In genomic region chr5:110794363-110794762, GRCm38 (mm10) we compare ENCODE assay signal across 28 mouse cellular contexts. TPM values are rescaled to one million over a fixed set of nuclear protein-coding genes. Genes with fewer than 3 reads are reported as not detected.
A peak's percentile ranks its signal among the peaks of the same experiment; 100 is the strongest.
DNase-seq lines count a peak whose midpoint lies in the region; ATAC-seq lines count a peak whose summit lies in the region.
"Had no signal": no experiment of that assay in that cellular context is flagged by ENCODE, and none has a peak within 500 bp of the region (broad histone marks: within the 10 kb centered on the region; RNA-seq: fewer than 3 reads in every experiment).

No protein-coding gene starts in this region.

- H3K9ac ChIP-seq in kidney, embryonic 15.5 days = no peak overlapping the region
- H3K9ac ChIP-seq: embryonic facial prominence, embryonic 13.5 days; forebrain, embryonic 15.5 days; hindbrain, embryonic 15.5 days; limb, embryonic 13.5 days; liver, embryonic 13.5 days; midbrain, embryonic 13.5 days had no signal

- peaks cover 99% of the 10 kb centered on the region for H3K36me3 ChIP-seq in kidney, embryonic 15.5 days

- no peak overlapping the region for H3K4me3 ChIP-seq in kidney, embryonic 15.5 days (replicated peaks)
- H3K4me3 ChIP-seq: embryonic facial prominence, embryonic 13.5 days; forebrain, embryonic 10.5 days; forebrain, embryonic 15.5 days; hindbrain, embryonic 15.5 days; layer of hippocampus, adult 2 months; left cerebral cortex, adult 2 months; limb, embryonic 13.5 days; liver, embryonic 13.5 days; megakaryocyte, embryonic 14.5 days; midbrain, embryonic 13.5 days had no signal

- no peaks in the 10 kb centered on the region for H3K9me3 ChIP-seq in kidney, embryonic 15.5 days (replicated peaks)
- H3K9me3 ChIP-seq: embryonic facial prominence, embryonic 13.5 days; forebrain, embryonic 10.5 days; forebrain, embryonic 15.5 days; hindbrain, embryonic 15.5 days; limb, embryonic 13.5 days; liver, embryonic 13.5 days; megakaryocyte, embryonic 14.5 days; midbrain, embryonic 13.5 days had no signal

- H3K27me3 ChIP-seq in kidney, embryonic 15.5 days = no peaks in the 10 kb centered on the region
- H3K27me3 ChIP-seq: CH12.LX; embryonic facial prominence, embryonic 13.5 days; forebrain, embryonic 15.5 days; hindbrain, embryonic 15.5 days; limb, embryonic 13.5 days; liver, embryonic 13.5 days; megakaryocyte, embryonic 14.5 days; midbrain, embryonic 13.5 days had no signal

- no peak overlapping the region for H3K27ac ChIP-seq in kidney, embryonic 15.5 days
- H3K27ac ChIP-seq: embryonic facial prominence, embryonic 13.5 days; forebrain, embryonic 10.5 days; forebrain, embryonic 15.5 days; hindbrain, embryonic 15.5 days; kidney, postnatal 0 days; layer of hippocampus, adult 2 months; left cerebral cortex, adult 2 months; limb, embryonic 13.5 days; liver, embryonic 13.5 days; midbrain, embryonic 13.5 days had no signal

- H3K4me2 ChIP-seq in kidney, embryonic 15.5 days = no peak overlapping the region
- H3K4me2 ChIP-seq: embryonic facial prominence, embryonic 13.5 days; forebrain, embryonic 15.5 days; heart, embryonic 11.5 days; hindbrain, embryonic 15.5 days; limb, embryonic 13.5 days; liver, embryonic 13.5 days; midbrain, embryonic 13.5 days had no signal

- no peaks in the 10 kb centered on the region for H3K4me1 ChIP-seq in kidney, embryonic 15.5 days
- H3K4me1 ChIP-seq: embryonic facial prominence, embryonic 13.5 days; forebrain, embryonic 10.5 days; forebrain, embryonic 15.5 days; hindbrain, embryonic 15.5 days; midbrain, embryonic 13.5 days had no signal

- peak; percentile 54 for DNase-seq in cerebellum, adult 9-11 months
- DNase-seq in cerebellum, adult 11-12 months = no peak
- peak; percentile 63 for DNase-seq in kidney, adult 11 months
- DNase-seq in MN1 (ENCODE audit: low spot score) = peak; percentile 48
- peak; percentile 80 to 89 for DNase-seq in kidney, postnatal 25 days
- no peak for DNase-seq in thymus, postnatal 0 days (ENCODE audit: low spot score)
- DNase-seq: adrenal gland, adult 8-10 months; cerebellum, adult 8-10 months; heart, adult 18-20 months; liver, embryonic 13.5 days; lung, adult 18-20 months; lung, postnatal 4 days; right cerebral cortex, postnatal 14 days had no signal

- ATAC-seq in kidney, embryonic 15.5 days (replicated peaks; ENCODE audit: low FRiP score) = no peak
- ATAC-seq: forebrain, embryonic 15.5 days; inflammation-experienced regulatory T-cells, adult 6 months; lung, postnatal 0 days; midbrain, embryonic 13.5 days had no signal

- WGBS in kidney, embryonic 15.5 days = 93% methylated on average over 7 of the region's 7 CpGs

RNA-seq across cellular contexts. Expression of gene Pus1, which starts 13.9 kb away (rescaled TPM):
- 41.6 and 42.8 TPM in 2 replicates for polyA plus RNA-seq in kidney, embryonic 15.5 days (2015; fragmentation: Nextera tagmentation; extraction: Ambion mirVana)
- polyA plus RNA-seq in thymus, postnatal 0 days (2015; fragmentation: Nextera tagmentation; extraction: Ambion mirVana) = 34.6 and 37.8 TPM in 2 replicates

RNA-seq across cellular contexts. Expression of gene Ulk1, which starts 15.5 kb away (rescaled TPM):
- polyA plus RNA-seq in kidney, embryonic 15.5 days (2015; fragmentation: Nextera tagmentation; extraction: Ambion mirVana) = 16.2 and 19.3 TPM in 2 replicates
- 9.7 and 12.3 TPM in 2 replicates for polyA plus RNA-seq in thymus, postnatal 0 days (2015; fragmentation: Nextera tagmentation; extraction: Ambion mirVana)

RNA-seq across cellular contexts. Expression of gene Ep400, which starts 23.8 kb away (rescaled TPM):
- 45.0 and 47.5 TPM in 2 replicates for polyA plus RNA-seq in kidney, embryonic 15.5 days (2015; fragmentation: Nextera tagmentation; extraction: Ambion mirVana)
- 31.3 and 31.4 TPM in 2 replicates for polyA plus RNA-seq in thymus, postnatal 0 days (2015; fragmentation: Nextera tagmentation; extraction: Ambion mirVana)

RNA-seq across cellular contexts. Expression of gene Hscb, which starts 45.2 kb away (rescaled TPM):
- polyA plus RNA-seq in kidney, embryonic 15.5 days (2015; fragmentation: Nextera tagmentation; extraction: Ambion mirVana) = 31.5 and 35.8 TPM in 2 replicates
- 43.2 and 48.3 TPM in 2 replicates for polyA plus RNA-seq in thymus, postnatal 0 days (2015; fragmentation: Nextera tagmentation; extraction: Ambion mirVana)

RNA-seq across cellular contexts. Expression of gene Chek2, which starts 45.4 kb away (rescaled TPM):
- polyA plus RNA-seq in kidney, embryonic 15.5 days (2015; fragmentation: Nextera tagmentation; extraction: Ambion mirVana) = 36.3 and 36.8 TPM in 2 replicates
- polyA plus RNA-seq in thymus, postnatal 0 days (2015; fragmentation: Nextera tagmentation; extraction: Ambion mirVana) = 16.1 and 19.6 TPM in 2 replicates

Comparison
In these comparisons a context has a peak if more than half of its experiments do, and no peak if none do; other contexts are left out.
1. DNase-seq: peak in cerebellum, adult 9-11 months (single experiment), kidney, adult 11 months (single experiment), MN1 (single experiment) and kidney, postnatal 25 days (2 of 2); none in cerebellum, adult 11-12 months (single experiment) and thymus, postnatal 0 days (single experiment).